Mouse (Mus musculus) layer of hippocampus, postnatal 14 days (tissue): ENCODE data around the gene Akt1s1. TPM values are rescaled to one million over a fixed set of nuclear protein-coding genes. Genes with fewer than 3 reads are reported as not detected.

ENCODE experiments used
- DNase-seq, 2 experiments: peaks; one replicate each; pipeline ENCODE4 v3.0.0; 2021 to 2022; ENCODE audit warnings: low spot score in 2 of 2, mixed read lengths in 1 of 2
- long read RNA-seq, 2 experiments: library from polyadenylated mRNA; stranded (forward); transcript quantifications; one replicate each; pipeline ENCODE4 v2.0.0; 2021
- total RNA-seq, 2 experiments: library from RNA; stranded (reverse); gene quantifications; 2 replicates each; pipeline ENCODE4 v1.2.3; 2021

Gene Akt1s1
- total RNA-seq: 10 to 100 TPM; 81.6 to 89.7 TPM
- long read RNA-seq, experiment 1, transcript Akt1s1-204 (5 exons, 1,812 nt): minor isoform, 5 of 32 reads
- long read RNA-seq, experiment 1, transcript Akt1s1-203 (5 exons, 1,160 nt): major isoform, 9 of 32 reads
- long read RNA-seq, experiment 1, partial matches to known transcripts: 6 of 32 reads
- long read RNA-seq, experiment 1, other reads (novel, unspliced or antisense): 10 of 32 reads
- long read RNA-seq, experiment 2, transcript Akt1s1-203 (5 exons, 1,160 nt): minor isoform, 13 of 44 reads
- long read RNA-seq, experiment 2, transcript Akt1s1-204 (5 exons, 1,812 nt): major isoform, 15 of 44 reads
- long read RNA-seq, experiment 2, partial matches to known transcripts: 4 of 44 reads
- long read RNA-seq, experiment 2, other reads (novel, unspliced or antisense): 8 of 44 reads

DNA sequence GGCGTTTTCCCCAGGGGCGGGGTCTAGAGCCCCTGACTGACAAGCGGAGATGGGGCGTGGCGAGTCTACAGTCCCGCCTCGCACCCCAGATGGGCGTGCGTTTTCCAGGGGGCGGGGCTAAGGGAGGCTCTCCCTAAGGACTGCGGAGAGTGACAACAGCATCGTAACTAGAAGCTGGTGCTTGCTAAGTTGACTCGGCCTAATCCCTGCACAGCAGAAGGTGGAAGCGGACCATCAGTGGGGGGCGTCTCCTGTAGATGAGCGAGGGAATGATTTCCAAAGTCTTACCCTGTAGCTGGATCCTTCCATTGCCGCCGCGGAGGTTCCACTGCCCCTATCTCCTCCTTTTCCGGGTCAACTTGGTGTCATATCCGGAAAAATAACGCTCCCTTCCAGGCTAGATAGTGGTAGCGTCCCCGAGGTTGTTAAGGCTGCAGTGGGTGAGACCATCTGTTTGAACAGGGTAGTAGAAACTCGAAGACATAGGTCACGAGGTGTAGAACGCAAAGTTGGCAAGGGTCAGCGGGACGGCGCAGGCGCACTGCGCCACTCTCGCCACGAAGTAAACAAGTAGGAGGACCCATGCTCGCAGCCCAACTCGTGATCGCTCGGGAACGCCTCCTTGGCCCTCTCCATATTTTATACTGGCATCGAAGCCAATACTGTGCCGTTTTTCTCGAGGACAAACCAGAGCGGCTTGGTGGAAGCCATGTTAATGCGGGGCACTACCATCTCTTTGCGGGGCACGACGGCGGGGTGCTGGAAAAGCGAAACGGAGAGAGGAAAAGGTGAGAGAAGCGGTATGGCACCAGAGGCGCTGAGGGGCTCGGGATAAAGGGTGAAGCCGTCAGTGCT, at the start of gene Akt1s1, which contains the start of gene Tbc1d17:
TSS of gene Akt1s1 (plus strand) at position 431 of the 855 bp plus-strand sequence.
TSS of gene Tbc1d17 (minus strand) at position 519 of the 855 bp plus-strand sequence.
- DNase-seq: peak; percentile 99 to 100

DNA sequence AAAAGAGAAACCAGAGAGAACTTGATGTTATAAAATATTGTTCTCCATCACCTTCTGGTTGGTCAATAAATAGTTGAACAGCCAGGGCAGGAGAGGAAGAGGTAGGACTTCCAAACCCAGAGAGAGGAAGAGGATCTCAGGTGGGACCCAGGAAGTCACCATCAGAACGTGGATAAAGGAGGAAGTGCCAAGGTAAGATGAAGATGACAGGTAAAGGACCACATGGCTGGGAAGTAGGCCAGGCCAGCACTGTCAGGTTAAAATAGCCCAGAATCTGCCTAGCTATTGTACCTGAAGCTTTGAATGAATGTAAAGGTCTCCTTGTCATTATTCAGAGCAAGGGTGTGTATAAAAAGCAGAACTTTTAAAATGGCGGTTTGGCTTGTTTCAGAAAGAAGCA, 39.9 kb upstream of the Akt1s1 start:
- DNase-seq: no peak

DNA sequence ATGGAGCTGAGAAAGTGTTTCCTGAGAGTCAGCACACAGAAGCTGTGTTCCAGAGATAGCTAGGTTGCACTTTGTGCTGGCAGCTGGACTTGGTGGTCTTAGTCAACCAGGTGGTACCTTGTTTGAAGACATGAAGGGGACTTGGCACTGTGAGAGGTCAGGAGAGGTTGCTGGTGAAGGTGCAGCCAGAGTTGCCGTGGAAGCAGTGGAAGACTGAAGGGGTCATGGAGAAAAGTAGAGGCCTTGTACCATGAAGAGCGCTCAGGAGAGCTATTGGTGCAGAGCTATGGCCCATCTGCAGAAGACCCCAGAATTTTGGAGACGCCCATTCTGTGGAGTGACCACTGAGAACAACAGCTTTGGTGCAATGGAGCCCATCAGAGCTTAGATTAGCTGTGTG, 39.3 kb upstream of the Akt1s1 start:
- DNase-seq: no peak

DNA sequence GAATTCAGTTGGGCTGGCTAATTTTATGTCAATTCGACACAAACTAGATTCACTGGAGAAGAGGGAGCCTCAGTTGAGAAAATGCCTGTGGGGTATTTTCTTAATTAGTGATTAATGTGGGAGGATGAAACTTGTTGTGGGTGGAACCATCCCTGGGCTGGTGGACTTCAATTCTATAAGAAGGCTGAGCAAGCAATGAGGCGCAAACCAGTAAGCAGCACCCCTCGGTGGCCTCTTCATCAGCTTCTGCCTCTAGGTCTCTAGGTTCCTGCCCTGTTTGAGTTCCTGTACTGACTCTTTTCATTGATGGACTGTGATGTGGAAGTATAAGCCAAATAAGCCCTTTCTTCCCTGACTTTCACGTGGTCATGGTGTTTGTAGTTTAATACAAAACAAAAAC, 38.4 kb upstream of the Akt1s1 start:
- DNase-seq: no peak

DNA sequence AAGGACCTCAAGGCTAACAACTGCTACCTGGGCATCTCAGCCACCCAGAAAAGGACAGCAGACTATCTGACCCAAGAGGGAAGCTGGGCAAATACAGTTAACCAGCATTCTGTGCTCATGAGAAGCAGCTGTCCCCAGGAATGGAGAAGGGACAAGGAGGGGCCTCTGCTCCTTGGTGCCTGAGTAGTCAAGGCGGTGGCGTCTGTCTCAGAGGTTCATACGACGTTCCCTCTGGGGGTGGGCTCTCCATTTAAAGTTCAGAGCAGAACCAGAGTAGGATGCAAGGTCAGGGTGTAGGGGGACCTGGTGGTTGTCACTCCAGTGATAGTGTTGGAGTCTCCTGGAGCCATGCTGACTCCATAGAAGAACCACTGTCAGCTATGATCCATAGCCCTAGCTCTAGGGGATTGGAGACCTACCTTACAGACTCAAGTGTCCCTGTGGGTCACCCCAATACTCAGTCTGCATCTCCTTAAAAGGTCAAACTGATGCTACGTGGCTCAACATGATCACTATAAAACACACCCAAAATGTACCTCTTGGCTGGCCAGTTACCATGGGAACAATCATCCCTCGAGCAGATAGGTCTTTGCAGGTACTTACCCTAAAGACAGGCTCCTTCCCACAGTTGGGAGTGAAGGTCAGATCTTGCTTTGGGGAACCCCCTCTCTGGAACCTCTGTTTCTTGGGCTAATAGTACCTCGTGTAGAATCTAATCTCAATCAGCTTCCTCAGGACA, 37.8 kb upstream of the Akt1s1 start:
- DNase-seq: no peak

DNA sequence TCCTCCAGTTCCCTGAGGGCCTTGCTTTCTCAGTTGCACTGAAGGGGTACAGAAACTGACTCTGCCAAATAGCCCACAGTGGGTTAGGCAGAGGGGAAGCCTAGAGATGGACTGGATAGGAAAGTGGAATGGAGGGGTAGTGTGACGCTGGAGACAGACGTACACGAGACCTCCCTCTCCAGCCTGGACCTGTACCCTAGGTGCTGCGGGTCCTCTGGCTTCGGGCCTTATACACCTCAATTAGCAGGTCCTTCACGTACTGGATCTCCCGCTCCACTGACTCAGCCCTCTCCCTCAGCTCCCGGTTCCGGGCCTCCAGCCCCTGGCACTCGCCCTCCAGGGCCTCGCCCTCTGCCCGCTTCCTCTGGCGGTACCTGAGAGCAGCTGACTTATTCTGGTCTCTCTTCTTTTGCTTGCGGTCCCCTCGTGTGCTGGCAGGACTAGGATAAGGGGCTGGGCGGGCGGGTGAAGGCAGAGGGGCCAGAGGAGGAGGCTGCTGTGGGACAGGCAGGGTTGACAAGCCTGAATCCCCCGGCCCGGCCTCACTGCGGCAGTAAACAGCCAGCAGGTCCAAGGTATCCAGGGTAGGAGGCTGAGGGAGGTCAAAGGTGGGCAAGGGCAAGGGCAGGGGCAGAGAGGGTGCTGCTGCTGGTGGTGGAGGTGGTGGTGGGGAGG, 36.0 kb upstream of the Akt1s1 start:
- no peak for DNase-seq

DNA sequence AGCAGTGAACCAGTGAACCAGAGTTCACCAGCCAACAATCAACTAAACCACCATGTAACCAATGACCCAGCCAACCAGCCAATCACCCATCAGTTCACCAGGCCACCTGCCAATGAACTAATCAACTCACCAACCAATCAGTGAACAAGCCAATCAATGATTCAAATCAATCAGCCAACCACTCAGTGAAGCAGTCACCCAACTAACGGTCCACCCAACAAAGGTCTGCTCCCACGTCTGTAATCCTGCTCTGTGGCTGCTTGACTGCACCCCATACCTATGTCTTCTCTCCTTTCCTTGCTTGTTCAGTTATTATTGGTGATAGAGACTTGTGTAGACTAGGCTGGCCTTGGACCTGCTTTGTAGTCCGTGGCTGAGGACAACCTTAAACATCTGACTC, 34.8 kb upstream of the Akt1s1 start:
- no peak for DNase-seq

DNA sequence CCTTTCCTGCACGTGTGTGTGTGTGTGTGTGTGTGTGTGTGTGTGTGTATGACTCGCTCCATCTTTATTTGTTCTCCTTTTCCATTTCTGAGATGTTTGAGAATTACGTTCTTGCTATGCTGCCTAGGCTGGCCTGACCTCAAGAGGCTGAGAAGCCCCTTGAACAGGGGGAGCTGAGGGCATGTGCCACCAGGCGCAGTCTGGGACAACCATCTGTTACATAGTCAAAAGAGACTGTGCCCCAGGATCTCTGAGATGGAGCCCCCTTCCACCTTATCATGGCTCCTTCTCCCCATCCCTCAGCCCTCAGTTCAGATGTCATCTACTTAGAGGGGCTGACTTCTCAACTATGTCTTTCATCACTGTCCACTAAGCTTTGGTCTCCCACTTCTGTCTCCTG, 34.4 kb upstream of the Akt1s1 start:
- DNase-seq: no peak

DNA sequence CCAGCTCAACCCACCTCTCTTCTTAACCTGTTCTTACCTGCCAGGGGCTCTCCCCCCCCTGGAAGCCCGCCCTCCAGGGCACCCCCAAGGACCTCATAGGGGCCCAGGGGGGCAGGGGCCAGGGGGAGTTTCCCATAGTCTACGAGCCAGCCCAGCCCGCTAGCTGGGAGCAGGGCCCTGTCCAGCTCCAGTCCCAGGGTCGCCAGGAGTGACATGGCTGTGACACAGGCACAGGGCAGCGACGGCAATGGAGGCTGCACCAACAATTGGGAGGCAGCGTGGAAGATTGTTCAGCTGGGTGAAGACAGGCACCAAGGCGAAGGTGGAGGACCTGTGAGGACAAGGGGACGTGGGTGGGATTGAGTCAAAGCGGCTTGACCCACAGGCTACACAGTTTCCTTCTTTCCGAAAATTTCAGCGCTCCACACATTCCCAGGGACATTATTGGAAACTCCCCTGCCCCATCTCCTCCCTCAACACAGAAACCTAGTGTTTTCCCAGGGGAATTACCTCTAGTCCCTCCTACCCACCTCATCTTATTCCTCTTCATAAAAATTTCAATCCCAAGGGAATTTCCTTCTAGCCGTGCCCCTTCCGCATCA, 33.7 kb upstream of the Akt1s1 start:
- DNase-seq: no peak

DNA sequence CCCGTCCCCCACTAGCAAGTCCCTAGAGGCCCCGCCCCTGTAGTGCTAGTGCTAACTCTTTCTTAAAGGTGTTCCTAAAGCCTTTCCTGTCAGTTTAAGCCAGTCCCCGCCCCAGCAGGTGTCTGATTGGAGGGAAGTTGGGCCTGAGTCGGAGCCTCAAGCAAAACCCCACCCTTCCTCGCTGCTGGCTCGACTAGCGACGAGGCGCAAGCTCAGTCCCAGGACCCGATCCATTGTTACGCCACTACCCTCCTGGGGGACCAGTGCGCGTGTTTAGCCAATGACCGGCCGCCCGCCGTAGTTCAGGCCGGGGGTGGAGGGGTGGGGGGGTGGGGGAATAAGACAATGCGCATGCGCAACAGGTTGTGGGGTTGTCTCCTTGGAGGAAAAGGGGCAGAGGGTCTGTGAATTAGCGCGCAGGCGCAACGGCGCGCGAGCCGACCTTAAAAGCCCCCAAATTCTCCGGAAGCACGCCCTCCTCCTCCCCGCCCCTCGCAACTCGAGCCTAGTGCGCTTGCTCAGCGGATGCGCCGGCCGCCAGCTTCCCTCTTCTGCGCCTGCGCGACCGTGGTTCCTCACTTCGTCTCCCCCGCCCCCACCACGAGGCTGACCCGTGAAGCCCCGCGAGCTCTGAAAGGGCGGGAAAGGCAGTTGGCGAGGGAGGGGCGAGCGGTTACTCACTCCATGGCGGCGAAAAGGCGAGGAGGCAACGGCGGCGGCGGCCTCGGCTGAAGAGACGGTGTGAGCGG, 32.9 kb upstream of the Akt1s1 start, which contains the start of the genes Nup62 and Il4i1:
TSS of gene Nup62 (plus strand) at position 368 of the 749 bp plus-strand sequence.
TSS of gene Il4i1 (plus strand) at position 667 of the 749 bp plus-strand sequence.
- peak; percentile 99 for DNase-seq

DNA sequence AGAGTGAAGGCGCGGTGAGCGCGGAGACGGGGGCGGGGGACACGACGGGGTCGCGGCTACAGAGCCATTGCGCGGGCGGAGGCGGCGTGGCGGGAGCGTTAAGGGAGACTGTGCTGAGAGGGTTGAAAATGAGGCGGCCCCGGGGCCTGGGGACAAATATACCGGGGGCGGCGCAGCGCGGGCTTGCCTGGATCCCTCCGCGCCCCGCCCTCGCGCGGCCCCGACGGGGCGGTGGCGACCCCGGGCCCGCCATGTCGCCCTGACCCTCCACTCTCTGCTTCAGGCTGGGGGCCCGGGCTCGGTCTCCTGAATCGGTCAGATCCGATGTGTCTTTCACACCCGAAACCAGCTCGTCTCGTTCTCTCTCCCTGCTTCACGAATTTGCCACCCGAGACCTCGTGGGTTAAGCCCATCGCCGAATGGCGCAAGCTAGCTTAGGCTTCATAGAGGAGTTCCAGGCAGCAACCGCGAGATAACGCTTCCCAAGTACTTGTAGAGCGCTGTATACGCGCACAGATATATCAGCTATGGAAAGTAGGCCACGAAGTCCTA, 32.2 kb upstream of the Akt1s1 start, which contains the start of gene Atf5:
TSS of gene Atf5 (minus strand) at position 189 of the 552 bp plus-strand sequence.
- peak; percentile 49 to 64 for DNase-seq

DNA sequence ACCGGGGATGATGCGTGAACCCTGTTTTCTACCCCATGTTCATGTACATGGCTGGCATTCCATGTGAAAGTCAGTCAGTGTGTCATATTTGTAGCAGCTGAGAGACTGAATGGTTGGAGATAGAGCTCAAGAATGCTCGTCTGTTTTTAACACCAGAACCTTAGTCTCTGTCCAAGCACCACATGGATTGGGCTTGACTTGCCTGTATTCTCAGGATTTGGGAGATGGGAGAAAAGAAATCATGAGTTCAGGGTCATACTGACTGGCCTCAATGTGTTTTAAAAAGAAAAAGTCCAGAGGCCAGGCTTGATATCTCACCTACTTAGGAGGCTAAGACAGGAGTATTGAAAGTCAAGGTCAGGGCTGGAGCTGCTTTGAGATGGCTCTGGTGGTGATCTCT, 31.4 kb upstream of the Akt1s1 start:
- no peak for DNase-seq

DNA sequence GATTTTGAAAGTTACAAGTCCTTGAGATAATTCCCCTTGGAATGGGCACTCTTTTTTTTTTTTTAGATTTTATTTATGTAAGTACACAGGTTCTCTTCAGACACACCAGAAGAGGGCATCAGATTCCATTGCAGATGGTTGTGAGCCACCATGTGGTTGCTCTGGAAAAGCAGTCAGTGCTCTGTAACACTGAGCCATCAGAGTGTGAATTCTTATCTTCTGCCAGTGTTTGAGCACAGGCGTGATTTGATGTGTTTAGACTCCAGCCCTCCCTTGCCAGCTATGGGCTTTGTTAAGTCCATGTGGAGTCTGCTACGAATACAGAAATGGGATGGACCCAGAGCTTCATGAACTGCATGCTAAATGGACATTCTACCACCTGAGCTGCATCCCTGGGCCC, 30.6 kb upstream of the Akt1s1 start:
- DNase-seq: peak in 1 of 2 experiments; percentile 67

DNA sequence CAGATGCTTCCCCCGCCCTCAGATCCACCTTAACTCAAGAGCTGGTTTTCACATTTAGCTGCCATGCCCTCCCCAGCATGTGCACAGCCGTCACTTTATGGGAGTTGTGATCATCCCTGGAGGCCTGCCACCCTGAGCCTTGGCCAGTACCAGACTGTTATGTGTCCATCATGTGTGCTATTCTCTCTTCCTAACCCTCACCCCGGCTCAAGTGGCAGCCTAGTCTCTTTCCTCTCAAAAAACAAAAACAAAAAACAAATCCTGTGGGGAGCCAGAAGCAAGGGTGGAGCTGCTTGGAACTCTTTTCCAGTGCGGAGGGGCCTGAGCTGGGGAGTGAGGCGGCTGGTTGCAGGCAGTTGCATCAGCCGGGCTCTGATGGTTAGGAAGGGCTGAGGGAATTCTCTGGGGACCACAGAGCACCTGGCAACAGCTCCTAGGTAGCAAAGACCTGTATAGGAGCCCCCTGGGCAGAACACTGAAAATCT, 30.0 kb upstream of the Akt1s1 start:
- no peak for DNase-seq

DNA sequence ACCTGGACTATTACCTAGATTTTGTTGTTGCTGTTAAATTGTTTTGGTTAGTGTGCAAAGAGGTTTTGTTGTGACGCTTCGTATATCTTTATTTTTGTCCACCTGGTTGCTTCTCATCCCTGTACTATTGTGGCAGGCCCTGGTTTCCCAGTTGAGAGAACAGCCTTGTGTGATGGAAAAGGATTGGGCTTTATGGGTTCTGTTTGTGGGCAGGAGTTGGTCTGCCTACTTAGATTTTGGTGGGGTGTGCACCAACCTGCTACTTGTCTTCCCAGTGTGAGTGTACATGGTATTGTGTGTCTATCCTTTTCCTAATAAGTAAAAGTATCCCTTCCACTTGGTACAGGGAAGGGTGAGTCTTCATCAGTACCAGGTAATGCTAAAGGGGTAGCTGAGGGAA, 29.4 kb upstream of the Akt1s1 start:
- DNase-seq: no peak

DNA sequence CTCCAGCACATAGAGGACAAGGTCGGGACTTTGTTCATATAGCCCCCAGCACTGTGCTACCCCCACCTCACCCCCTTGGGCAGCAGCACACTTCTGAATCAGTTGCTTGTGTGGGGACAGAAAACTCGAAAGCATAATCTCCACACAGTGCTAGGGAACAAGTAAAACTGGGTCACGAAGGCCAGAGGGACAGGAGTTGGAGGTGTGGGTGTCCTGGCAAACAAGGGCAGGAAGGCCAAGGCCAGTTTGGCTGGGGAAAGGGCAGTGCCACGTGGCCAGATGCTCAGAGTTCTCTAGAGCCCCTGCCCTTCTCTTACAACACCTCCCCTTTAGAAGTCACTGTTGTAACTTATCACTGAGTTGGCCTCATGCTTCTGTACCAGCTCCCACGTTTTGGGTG, 28.9 kb upstream of the Akt1s1 start:
- no peak for DNase-seq

DNA sequence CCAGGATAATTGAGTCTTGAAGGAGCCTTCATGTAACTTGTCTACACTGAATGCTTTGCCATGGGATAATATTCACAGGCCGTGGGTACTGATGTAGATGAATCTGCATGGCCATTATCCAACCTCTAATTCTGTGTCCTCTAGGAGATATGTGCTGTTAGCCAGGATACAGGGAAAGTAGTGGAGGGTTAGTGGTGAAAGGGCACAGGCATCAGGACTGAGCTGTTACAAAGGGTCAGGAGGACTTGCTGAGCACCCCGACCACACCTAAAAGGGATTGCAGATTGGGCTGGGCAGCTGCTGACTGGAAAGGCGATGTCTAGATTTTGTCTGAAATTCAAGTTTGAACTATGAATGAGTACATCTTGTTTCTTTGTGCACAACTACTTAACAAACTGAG, 28.3 kb upstream of the Akt1s1 start:
- no peak for DNase-seq

DNA sequence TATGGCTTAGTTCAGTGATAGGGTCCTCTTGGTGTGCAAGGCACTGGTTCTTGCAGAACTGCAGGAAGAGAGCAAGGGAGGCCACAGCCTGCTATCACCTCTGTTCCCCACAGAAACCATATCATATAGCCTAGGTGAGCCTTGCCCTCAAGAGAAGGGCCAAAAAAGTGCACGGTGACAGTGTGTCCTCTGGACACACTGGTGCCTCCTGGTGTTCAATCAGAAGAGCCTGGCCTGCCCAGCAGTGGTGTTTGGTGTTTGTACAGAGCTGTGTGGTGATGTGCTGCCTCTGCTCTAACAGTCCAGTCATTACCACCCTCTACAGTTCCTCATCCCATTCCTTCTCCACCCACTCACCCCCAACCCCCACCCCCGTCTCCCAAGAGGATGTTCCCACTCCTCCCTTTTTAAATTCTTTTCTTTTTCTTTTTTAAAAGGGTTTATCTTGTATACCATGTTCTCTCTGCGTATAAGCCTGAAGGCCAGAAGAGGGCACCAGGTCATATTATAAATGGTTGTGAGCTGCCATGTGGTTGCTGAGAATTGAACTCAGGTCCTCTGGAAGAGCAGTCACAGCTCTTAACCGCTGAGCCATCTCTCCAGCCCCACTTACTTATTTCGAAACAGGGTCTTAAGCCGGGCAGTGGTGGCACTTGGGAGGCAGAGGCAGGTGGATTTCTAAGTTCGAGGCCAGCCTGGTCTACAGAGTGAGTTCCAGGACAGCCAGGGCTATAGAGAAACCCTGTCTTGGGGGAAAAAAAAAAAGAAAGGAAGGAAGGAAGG, 26.9 kb upstream of the Akt1s1 start:
- DNase-seq: no peak
